Mouse (Mus musculus) hindbrain, postnatal 0 days (tissue): ENCODE measurements around the gene Ccna1. TPM values are rescaled to one million over a fixed set of nuclear protein-coding genes. Genes with fewer than 3 reads are reported as not detected.

Source experiments
- ATAC-seq: fragments of 200-750 bp; cut with Nextera tagmentation; 2 replicates; pipeline ENCODE4 v1.8.0; 2017; ENCODE audit warnings: mild to moderate bottlenecking, moderate TSS enrichment, moderate library complexity
- DNase-seq: peaks from one replicate; pipeline ENCODE4 v3.0.0-alpha.2; 2015; ENCODE audit warnings: low spot score
- H3K27ac ChIP-seq: fragments of 300-500 bp; sonication (generic); 2 replicates; pipeline ENCODE4 v1.5.1; 2014; ENCODE audit warnings: mild to moderate bottlenecking
- H3K27me3 ChIP-seq: fragments of 300-500 bp; sonication (generic); 2 replicates; pipeline ENCODE4 v1.6.1; 2014; ENCODE audit warnings: low read length, mixed read lengths; ENCODE audit not compliant: insufficient read depth
- H3K36me3 ChIP-seq: fragments of 300-500 bp; sonication (generic); 2 replicates; pipeline ENCODE4 v1.6.1; 2014; ENCODE audit warnings: low read length, mixed read lengths; ENCODE audit not compliant: insufficient read depth
- H3K4me1 ChIP-seq: fragments of 300-500 bp; sonication (generic); 2 replicates; pipeline ENCODE4 v1.6.1; 2014; ENCODE audit warnings: antibody characterized with exemption, low read length, mixed read lengths; ENCODE audit not compliant: insufficient read depth
- H3K4me2 ChIP-seq: fragments of 300-500 bp; sonication (generic); 2 replicates; pipeline ENCODE4 v1.6.1; 2014; ENCODE audit warnings: low read depth, mild to moderate bottlenecking, low read length, moderate library complexity, mixed read lengths
- H3K4me3 ChIP-seq: fragments of 300-500 bp; sonication (generic); 2 replicates; pipeline ENCODE4 v1.5.1; 2014; ENCODE audit warnings: low read length
- H3K9ac ChIP-seq: fragments of 300-500 bp; sonication (generic); replicated peaks from 2 replicates; pipeline ENCODE4 v1.6.1; 2014; ENCODE audit warnings: mild to moderate bottlenecking, low read length, moderate library complexity, mixed read lengths
- H3K9me3 ChIP-seq: fragments of 300-500 bp; sonication (generic); 2 replicates; pipeline ENCODE4 v1.6.1; 2016; ENCODE audit warnings: low read length, mixed read lengths
- CTCF ChIP-seq: IDR thresholded peaks from 2 replicates; pipeline ENCODE4 v1.5.1; 2016; ENCODE audit warnings: antibody characterized with exemption, control low read depth, low read depth
- WGBS: fragments of 180-500 bp; shearing (Covaris S2); extraction: QIAGEN DNeasy Blood & Tissue Kit; methylation state at CpG from one replicate; pipeline ENCODE4 v1.1.7; 2014; 5-methylcytosine and 5-hydroxymethylcytosine counted together
- polyA plus RNA-seq: library from polyadenylated mRNA; unstranded; fragments of >200 nt; fragmentation: Nextera tagmentation; extraction: Ambion mirVana; gene quantifications from 2 replicates; pipeline ENCODE4 v1.2.1, GENCODE M21; 2015
- total RNA-seq: library from RNA; depleted of rRNA; stranded (reverse); fragments of >200 nt; gene quantifications from 2 replicates; pipeline ENCODE4 v1.2.3, GENCODE M21; 2014; rRNA removed

Gene Ccna1
- total RNA-seq = 0.68 and 1.3 TPM in 2 replicates
- 2.0 and 4.2 TPM in 2 replicates for polyA plus RNA-seq

DNA sequence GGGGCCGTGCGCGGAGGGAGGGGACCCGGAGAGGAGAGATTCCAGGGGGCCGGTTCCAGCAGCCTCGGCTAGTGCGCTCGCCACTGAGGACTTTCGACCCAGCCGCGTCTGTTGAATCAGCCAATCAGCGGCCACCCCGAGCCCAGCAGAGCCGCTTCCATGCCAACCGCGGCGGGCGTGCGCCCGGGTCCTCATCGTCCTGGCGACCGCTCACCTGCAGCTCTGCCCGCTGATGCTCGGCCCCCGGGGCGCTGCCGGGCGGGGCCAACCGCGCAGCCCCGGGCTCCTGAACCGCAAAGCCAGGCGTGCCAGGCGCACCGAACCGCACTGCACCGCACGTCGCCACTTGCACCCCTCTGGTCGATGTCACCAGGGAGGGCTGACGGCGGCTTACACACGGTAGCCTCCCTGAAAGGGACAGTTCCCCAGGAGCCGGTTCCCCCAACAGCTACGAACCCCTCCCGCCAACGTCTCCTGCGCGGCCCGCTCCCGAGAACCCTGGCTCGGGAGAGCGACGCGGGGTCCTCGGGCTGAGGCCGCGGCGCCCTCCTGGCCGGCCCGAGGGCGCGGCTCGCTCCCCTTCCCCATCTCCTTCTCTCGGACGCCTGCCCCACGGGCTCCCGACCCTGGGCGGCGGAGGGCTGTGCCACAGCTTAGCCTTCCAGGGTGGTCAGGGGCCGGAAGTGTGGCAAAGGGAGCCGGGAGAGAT, at the start of gene Ccna1:
TSS of gene Ccna1 (minus strand) at position 464 of the 709 bp plus-strand sequence.
- peak within 1 kb of the TSS; percentile 62 for H3K4me3 ChIP-seq
- H3K4me1 ChIP-seq = no peaks in the 10 kb centered on the region
- peak within 1 kb of the TSS; percentile 90 for H3K4me2 ChIP-seq
- no peaks in the 10 kb centered on the region for H3K9me3 ChIP-seq
- no peak for TF ChIP-seq CTCF
- WGBS = under 1% methylated on average over 72 of the region's 73 CpGs
- H3K27ac ChIP-seq = no peak within 1 kb of the TSS; the same call in 1 of the 2 replicates
- H3K9ac ChIP-seq = peak within 1 kb of the TSS; percentile 52
- peak; percentile 92 for ATAC-seq
- DNase-seq = peak; percentile 80
- no peaks in the 10 kb centered on the region for H3K36me3 ChIP-seq
- no peaks in the 10 kb centered on the region for H3K27me3 ChIP-seq

DNA sequence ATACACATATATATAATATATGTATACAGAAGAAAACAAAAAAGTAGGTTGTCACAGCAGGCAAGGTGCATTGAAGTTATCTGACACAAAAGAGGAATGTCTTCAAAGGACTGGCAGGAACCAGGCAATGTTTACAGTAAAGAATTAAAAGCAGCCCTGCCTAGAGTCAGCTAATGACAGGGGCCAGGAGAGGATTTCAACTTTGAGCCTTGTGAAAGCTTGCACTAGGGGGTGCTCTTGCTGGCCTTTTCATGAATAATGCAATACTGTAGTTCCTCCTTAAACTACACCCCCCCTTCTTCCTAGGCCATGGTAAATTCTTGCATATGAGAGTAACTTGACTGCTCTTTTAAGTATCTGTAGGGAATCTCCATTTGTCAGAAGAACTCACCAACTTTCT, 45.8 kb upstream of the Ccna1 start:
- 0 out of 2 replicates have a peak, but pooled peaks have one; percentile 11 for TF ChIP-seq CTCF
- no peak for ATAC-seq
- Histone ChIP-seq H3K4me2 (no peak overlapping the region), H3K4me3 (no peak overlapping the region), H3K9ac (no peak overlapping the region), H3K4me1 (peaks cover 5% of the 10 kb centered on the region; the same call in 1 of the 2 replicates), H3K27me3 (no peaks in the 10 kb centered on the region), H3K36me3 (no peaks in the 10 kb centered on the region), H3K27ac (no peak overlapping the region), H3K9me3 (no peaks in the 10 kb centered on the region)
- no peak for DNase-seq

DNA sequence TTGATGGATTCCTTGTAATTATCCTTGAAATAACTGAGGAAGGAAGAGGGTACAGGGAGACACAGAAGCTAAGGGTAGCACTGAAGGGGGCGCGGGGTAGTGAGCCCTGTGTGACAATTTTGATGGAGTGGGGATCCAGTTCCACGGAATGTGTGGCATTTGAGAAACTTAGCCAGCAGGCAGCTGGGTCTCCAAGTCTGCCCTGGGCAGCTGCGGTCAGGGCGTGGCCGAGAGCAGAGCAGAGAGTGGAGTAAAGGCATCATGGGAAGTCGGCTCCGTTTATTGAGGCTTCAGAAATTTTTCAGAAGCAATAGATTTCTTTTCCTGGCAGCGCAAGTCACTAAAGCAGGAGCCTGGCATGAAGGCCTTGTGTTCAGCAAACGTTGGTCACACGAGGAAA, 43.7 kb upstream of the Ccna1 start:
- no peak overlapping the region for H3K4me2 ChIP-seq
- no peak for TF ChIP-seq CTCF
- no peaks in the 10 kb centered on the region for H3K27me3 ChIP-seq
- no peaks in the 10 kb centered on the region for H3K36me3 ChIP-seq
- DNase-seq = no peak
- H3K4me3 ChIP-seq = no peak overlapping the region
- H3K27ac ChIP-seq = no peak overlapping the region
- no peak for ATAC-seq
- peaks cover 6% of the 10 kb centered on the region; the same call in 1 of the 2 replicates for H3K4me1 ChIP-seq
- no peak overlapping the region for H3K9ac ChIP-seq
- WGBS = 73% methylated on average over 11 of the region's 11 CpGs
- H3K9me3 ChIP-seq = no peaks in the 10 kb centered on the region

DNA sequence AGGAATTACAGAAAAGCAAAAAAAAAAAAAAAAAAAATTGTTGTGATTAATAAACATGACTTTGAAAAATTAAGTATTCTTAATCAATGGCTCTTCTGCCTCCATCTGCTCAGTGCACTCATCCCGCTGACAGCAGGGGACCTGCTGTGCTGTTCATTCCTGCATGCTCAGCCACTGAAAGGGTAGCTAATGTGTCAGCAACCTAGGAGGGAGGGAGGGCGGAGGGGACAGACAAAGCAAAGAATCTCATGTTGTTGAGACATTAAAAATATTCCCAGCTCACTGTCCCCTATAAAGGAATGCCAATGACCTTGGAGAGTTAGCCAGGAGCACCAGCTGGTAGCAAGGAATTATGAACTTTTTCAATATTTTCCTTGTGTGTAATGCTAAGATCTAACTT, 42.7 kb upstream of the Ccna1 start:
- H3K4me3 ChIP-seq = no peak overlapping the region
- no peaks in the 10 kb centered on the region for H3K9me3 ChIP-seq
- H3K27ac ChIP-seq = no peak overlapping the region
- no peak for TF ChIP-seq CTCF
- H3K9ac ChIP-seq = no peak overlapping the region
- 14% methylated on average over 2 of the region's 2 CpGs for WGBS
- DNase-seq = peak; percentile 56
- peaks cover 6% of the 10 kb centered on the region; the same call in 1 of the 2 replicates for H3K4me1 ChIP-seq
- H3K27me3 ChIP-seq = no peaks in the 10 kb centered on the region
- H3K36me3 ChIP-seq = no peaks in the 10 kb centered on the region
- peak; percentile 78 for ATAC-seq
- H3K4me2 ChIP-seq = no peak overlapping the region

DNA sequence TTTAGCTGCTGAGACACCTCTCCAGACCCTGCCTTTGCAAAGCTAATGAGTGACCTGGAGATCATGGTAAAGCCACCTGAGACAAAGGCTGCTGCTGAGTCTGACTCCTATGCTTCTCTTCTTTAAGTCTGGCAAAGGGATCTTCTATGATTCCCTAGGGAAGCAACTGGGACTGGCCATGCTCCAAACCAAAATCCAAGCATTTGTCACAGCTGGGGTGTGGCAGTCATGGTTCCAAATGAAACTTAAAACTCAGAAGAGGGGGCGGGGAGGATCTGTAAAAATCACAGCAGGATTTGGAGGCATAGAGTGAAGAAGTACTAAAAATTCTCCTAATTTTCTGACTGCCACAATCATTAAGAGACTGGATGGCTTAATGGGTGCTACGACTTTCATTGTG, 41.9 kb upstream of the Ccna1 start:
- no peak for TF ChIP-seq CTCF
- Histone ChIP-seq H3K27ac (peak overlapping the region; percentile 68; the same call in 1 of the 2 replicates), H3K36me3 (no peaks in the 10 kb centered on the region), H3K9me3 (no peaks in the 10 kb centered on the region), H3K9ac (no peak overlapping the region), H3K4me2 (no peak overlapping the region), H3K4me1 (peaks cover 6% of the 10 kb centered on the region; the same call in 1 of the 2 replicates), H3K27me3 (no peaks in the 10 kb centered on the region), H3K4me3 (no peak overlapping the region)
- no peak for DNase-seq
- WGBS = 42% methylated on average over 2 of the region's 2 CpGs
- ATAC-seq = no peak

DNA sequence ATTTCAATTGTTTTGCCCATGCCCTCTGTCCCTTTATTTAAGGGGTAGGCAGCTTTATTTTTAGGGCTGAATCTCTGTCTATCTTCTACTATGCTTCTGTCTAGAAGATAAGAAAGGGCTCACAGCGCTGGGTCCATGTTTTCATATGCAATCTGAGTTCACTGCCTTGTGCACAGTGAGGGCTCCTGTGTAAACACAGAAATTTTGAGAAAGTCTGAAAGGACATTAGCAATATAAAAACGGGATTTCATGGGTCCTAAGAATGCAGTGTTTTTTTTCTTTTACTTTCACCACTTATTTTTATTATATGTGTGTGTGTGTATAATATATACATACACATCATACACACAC, 41.3 kb upstream of the Ccna1 start:
- ATAC-seq (peak; percentile 27; the same call in 1 of the 2 replicates), DNase-seq (no peak)
- Histone ChIP-seq H3K9ac (no peak overlapping the region), H3K4me3 (no peak overlapping the region), H3K27me3 (no peaks in the 10 kb centered on the region), H3K4me2 (no peak overlapping the region), H3K27ac (peak overlapping the region; percentile 68; the same call in 1 of the 2 replicates), H3K4me1 (peaks cover 6% of the 10 kb centered on the region; the same call in 1 of the 2 replicates), H3K9me3 (no peaks in the 10 kb centered on the region), H3K36me3 (no peaks in the 10 kb centered on the region)
- TF ChIP-seq CTCF = no peak
- 72% methylated on average over 2 of the region's 2 CpGs for WGBS
